Mouse (Mus musculus) c-Kit-negative CD71-positive TER-119-positive erythroid progenitor cells, embryonic 14.5 days (primary cell): ENCODE data around the gene Smim24.

Experiments used
- DNase-seq: peaks from one replicate; pipeline ENCODE4 v3.0.0-alpha.2; 2013; ENCODE audit warnings: low read depth, low spot score

Gene Smim24

GRCm38 (mm10) chr10:81421041-81421796 is 28.4 kb downstream of the Smim24 start:
- DNase-seq, result no peak

GRCm38 (mm10) chr10:81421797-81422100 is 28.9 kb downstream of the Smim24 start:
- DNase-seq, result no peak

DNA sequence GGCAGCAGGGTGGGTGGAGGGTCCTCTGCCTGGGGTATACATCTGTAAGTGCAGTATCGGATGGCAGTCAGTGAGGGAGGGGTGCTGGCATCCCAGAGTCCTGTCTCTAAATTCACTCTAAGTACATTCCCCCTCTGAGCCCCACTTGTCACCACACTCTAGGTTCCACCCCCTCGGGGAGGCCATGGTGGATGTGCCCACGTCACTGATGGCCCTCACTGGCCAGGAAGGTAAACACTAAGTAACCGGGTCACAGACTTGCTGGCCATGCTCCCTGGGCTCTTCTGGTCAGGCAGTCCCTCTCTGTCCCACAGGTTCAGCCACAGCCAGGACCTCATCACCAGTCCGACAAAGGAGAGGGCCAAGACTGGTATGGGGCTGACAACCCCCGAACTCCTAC is 29.3 kb downstream of the Smim24 start:
- no peak for DNase-seq

DNA sequence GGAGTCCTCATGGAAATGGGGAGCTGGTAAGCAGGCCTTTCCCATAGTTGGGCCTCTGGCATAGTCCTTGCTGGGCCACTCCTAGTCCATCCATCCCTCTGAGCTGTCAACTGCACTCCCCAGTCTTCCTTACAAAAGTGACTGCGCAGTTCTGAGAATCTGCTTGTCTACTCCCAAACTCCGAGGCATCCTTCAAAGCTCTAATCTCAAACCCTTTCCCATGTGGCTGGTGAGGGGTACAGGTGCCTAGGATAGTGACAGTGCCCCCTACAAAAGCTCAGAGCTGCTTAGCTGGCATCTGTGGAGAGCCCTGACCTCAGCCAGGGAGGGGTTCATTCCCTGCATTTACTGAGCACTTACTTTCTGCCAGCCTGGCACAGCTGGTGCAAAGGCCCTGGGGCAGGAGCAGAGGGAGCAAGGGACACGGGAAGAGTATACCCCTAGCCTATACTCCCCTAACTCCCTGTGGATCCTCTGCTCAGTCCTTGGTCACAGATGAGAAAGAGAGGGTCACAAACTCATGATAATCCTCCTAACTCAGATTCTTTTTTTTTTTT is 29.9 kb downstream of the Smim24 start:
- DNase-seq, result no peak

- DNase-seq, result no peak
These were observed 30.8 kb downstream of the Smim24 start for GRCm38 (mm10) chr10:81423476-81424245.

DNA sequence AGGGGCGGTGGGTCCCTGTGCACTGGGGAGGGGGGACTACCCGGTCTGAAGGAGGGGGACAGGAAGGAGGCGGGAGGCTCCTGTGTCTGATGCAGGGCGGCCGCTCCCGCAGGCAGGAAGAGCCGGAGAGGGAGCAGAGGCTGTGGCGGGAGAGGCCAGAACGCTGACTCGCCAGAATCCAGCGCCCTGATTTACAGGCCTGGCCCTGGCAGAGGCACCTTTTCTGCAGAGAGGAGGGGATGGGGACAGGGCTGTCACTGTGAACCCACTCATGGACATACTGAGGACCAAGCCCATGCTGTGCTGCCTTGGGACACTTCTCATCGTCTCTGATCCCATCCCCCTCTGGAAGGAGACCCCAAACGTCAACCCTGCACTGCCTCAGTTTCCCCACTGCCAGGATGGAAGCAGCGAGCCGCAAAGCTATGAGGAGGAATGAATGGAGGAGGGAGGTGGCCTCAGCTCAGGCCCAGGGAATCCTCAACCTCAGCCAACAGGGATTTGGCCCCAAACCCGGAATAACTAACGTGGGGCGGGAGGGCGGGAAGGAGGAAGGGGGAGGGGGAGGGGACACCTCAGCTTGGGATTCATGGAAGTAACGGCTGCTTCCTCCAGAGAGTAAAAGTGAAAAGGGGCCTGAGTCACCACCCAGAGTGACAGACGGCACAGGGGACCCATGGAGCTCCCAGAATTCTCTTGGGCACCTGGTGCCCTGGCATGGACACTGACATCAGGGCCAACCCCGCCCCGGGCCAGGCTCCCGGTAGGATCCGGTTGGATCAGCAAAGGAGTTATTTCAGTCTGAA is 31.6 kb downstream of the Smim24 start:
- DNase-seq, result no peak

- DNase-seq, result no peak
These were observed 32.5 kb downstream of the Smim24 start for GRCm38 (mm10) chr10:81425236-81425850.

GRCm38 (mm10) chr10:81426081-81426671 is 33.3 kb downstream of the Smim24 start:
- DNase-seq, result no peak

- no peak for DNase-seq
These were observed 34.0 kb downstream of the Smim24 start for GRCm38 (mm10) chr10:81426897-81427296.

GRCm38 (mm10) chr10:81427327-81427726 is 34.5 kb downstream of the Smim24 start:
- no peak for DNase-seq

DNA sequence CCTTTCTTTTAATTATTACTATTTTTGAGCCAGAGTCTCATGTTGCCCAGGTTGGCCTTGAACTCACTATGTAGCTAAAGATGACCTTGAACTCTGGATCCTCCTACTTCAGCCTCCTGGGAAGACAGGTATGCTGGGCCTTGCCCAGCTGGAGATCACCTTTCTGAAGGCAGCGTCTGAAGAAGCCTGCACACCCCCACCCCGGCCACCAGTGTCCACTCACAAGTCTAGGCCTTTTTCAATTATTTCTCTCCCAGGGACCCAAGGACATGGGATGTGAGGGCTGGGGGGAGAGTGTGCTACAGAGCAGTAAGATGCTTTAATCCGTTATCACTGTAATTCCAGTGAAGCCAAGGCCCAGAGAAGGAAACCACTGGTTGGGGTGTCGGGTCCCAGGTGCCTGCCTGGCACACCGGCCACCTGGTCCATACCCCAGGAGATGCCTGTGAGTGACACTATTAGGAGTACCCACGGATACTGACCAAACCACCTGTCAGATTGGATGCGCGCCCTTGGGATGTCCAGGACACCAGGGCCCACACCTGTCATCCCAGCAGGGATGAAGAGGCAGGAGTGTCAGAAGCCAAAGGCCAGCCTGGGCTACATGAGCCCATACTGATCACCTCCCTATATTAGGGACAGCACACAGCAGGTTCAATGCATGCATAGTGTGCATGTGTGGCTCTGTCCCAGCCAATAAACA is 35.1 kb downstream of the Smim24 start:
- no peak for DNase-seq

GRCm38 (mm10) chr10:81428507-81428870 is 35.6 kb downstream of the Smim24 start:
- no peak for DNase-seq

GRCm38 (mm10) chr10:81429092-81429491 is 36.2 kb downstream of the Smim24 start:
- no peak for DNase-seq

DNA sequence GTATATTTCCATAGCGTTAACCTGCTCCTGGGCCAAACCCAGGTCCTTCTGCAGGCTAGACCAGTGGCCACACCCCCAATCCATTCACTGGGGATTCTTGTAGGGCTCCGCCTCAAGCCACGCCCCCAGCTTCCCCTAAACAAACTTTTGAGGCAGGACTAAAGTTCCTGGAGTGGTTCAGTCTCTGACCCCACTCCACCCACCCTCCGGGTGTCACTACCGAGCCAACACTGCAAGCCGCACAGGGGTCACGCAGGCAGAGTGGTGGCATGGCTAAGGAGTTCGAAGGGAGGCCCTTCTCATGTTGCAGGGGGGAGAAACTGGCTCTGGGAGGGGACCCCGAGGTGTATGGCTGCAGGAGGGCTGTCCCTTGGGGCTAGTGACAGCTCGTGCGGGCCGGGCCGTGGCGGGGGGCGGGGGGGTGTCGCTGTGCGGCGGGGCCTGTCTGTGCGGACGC is 36.8 kb downstream of the Smim24 start:
- DNase-seq, result peak; percentile 60

DNA sequence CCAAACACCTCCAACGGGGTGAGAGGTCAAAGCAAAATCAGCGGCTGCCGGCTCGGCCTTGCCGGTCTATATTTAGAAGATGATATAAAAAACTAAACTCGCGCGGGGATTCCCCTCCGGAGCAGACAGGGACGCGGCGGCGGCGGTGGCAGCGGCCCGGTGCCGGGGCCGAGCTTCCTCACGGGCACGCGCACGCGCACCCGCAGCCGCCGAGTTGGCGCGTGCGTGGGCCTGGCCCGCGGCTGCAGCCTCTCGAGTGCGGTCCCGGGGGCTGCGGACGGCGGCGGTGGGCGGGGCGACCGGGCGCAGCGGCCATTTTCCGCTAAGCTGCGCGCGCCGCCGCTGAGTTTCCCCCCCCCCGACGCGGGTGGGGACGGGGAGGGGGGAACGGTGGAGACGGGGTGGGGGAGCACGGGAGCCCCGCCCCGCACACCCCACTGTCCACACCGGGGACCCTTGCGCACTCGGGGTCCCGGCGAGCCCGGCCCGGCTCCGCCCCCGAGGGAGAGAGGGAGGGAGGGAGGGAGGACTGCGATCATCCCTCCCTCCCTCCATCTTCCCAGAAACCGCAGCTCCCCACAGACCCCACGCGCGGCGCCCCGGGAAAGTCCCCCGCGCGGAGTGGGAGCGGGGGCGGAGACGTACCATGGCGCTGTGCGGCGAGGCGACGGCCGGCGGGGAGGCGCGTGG is 37.4 kb downstream of the Smim24 start:
- no peak for DNase-seq

- DNase-seq, result no peak
These were observed 38.1 kb downstream of the Smim24 start for GRCm38 (mm10) chr10:81430831-81431525.

GRCm38 (mm10) chr10:81431526-81432168 is 38.8 kb downstream of the Smim24 start:
- no peak for DNase-seq

- DNase-seq, result no peak
These were observed 39.5 kb downstream of the Smim24 start for GRCm38 (mm10) chr10:81432169-81432867.
